Mouse (Mus musculus) heart, adult 2 months (tissue): ENCODE measurements around the gene Polh. TPM values are rescaled to one million over a fixed set of nuclear protein-coding genes. Genes with fewer than 3 reads are reported as not detected.
A peak's percentile ranks its signal among the peaks of the same experiment; 100 is the strongest.

Experiments used
- DNase-seq, 2 experiments: peaks; one replicate each; pipeline ENCODE4 v3.0.0; 2021
- H3K27ac ChIP-seq: fragments of 200-600 bp; 2 replicates; pipeline ENCODE4 v1.8.1; 2022
- H3K27me3 ChIP-seq: fragments of 200-500 bp; 2 replicates; pipeline ENCODE4 v1.6.1; 2012; ENCODE audit warnings: mild to moderate bottlenecking, low read length, inconsistent platforms, mixed read lengths; ENCODE audit not compliant: control insufficient read depth, insufficient read depth
- H3K36me3 ChIP-seq: fragments of 200-500 bp; 2 replicates; pipeline ENCODE4 v1.6.1; 2012; ENCODE audit warnings: low read length, inconsistent platforms; ENCODE audit not compliant: control insufficient read depth, insufficient read depth
- H3K4me1 ChIP-seq: fragments of 200-500 bp; 2 replicates; pipeline ENCODE4 v1.6.1; 2011; ENCODE audit warnings: low read length; ENCODE audit not compliant: control insufficient read depth, insufficient read depth
- H3K4me3 ChIP-seq: fragments of 200-600 bp; 2 replicates; pipeline ENCODE4 v1.8.1; 2022
- H3K79me2 ChIP-seq: fragments of 200-500 bp; replicated peaks from 2 replicates; pipeline ENCODE4 v1.6.1; 2012; ENCODE audit warnings: mild to moderate bottlenecking, inconsistent platforms, low read length, moderate library complexity, mixed read lengths; ENCODE audit not compliant: control insufficient read depth, insufficient read depth
- H3K9ac ChIP-seq: fragments of 200-500 bp; 2 replicates; pipeline ENCODE4 v1.6.1; 2012; ENCODE audit warnings: low read depth, mild to moderate bottlenecking, control low read depth, inconsistent platforms, low read length, mixed read lengths
- CTCF ChIP-seq: fragments of 200-600 bp; IDR thresholded peaks from 2 replicates; pipeline ENCODE4 v1.8.1; 2022; ENCODE audit warnings: antibody characterized with exemption, mild to moderate bottlenecking, moderate library complexity
- EP300 ChIP-seq: fragments of 200-500 bp; IDR thresholded peaks from 2 replicates; pipeline ENCODE4 v1.6.1; 2011; ENCODE audit warnings: low read depth, low read length, control low read depth; ENCODE audit not compliant: insufficient read depth
- POLR2A ChIP-seq: fragments of 200-500 bp; IDR thresholded peaks from 2 replicates; pipeline ENCODE4 v1.6.1; 2011; ENCODE audit warnings: mild to moderate bottlenecking, low read depth, low read length, control low read depth; ENCODE audit not compliant: insufficient read depth
- WGBS: fragments of 180-500 bp; shearing (Covaris S2); methylation state at CpG from one replicate; pipeline ENCODE4 v1.1.7; 2018; 5-methylcytosine and 5-hydroxymethylcytosine counted together
- intact Hi-C: fragments of 180-260 bp; cut with DNase I; formaldehyde crosslinking; loops from one replicate; pipeline ENCODE4 v1.15.1; 2025
- microRNA-seq, 2 experiments: library from miRNA; unstranded; fragments of <30 nt; microRNA quantifications; one replicate each; pipeline ENCODE4 v1.2.0; 2021
- polyA plus RNA-seq: library from polyadenylated mRNA; depleted of rRNA; stranded (reverse); fragments of >200 nt; gene quantifications from 2 replicates; pipeline ENCODE4 v1.2.3, GENCODE M21; 2012; rRNA removed
- total RNA-seq, 2 experiments: library from RNA; stranded (reverse); gene quantifications; 2 replicates each; pipeline ENCODE4 v1.2.3; 2021

The Polh gene
- total and polyA plus RNA-seq, 3 experiments = 3.5 to 8.3 (median 8.2) TPM

DNA sequence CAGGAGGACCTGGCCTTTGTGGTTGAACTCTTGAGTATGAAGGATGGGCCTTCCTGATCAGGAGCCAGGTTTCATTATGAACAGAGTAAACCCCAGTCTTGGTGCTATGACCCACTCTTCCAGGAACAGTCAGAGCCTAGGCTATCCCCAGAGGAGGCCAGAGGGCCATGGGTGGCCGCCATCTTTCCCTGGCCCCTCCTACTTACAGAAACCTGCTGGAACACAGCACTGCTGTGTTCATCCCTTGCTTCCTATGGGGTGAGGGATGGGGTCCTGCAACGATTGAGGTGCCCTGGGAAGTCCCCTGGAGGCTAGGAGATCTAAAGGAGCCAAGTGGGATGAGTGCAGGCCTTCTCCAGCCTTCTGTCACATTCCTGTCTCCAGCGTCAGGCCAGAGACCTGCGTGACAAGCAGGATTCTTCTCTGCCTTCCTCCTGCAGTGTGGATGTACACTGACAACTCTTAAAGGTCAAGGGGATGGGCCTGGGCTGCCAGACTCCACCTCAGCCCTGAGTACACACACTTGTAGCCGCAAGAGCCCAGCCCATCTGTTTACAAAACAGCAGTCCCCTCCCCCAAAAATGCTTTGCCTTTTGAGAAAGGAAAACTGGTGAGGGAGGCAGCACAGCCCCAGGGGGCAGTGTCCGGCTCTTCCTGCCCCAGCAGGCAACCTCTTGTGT, 74.5 kb downstream of the Polh start:
- H3K9ac ChIP-seq = no peak overlapping the region
- no peaks in the 10 kb centered on the region for H3K36me3 ChIP-seq
- no peaks in the 10 kb centered on the region for H3K27me3 ChIP-seq
- no peaks in the 10 kb centered on the region for H3K79me2 ChIP-seq
- TF ChIP-seq EP300 (no peak), CTCF (no peak)
- no peak overlapping the region for H3K4me3 ChIP-seq
- H3K27ac ChIP-seq = no peak overlapping the region
- H3K4me1 ChIP-seq = peaks cover 5% of the 10 kb centered on the region
- DNase-seq = peak in 1 of 2 experiments; percentile 18
- intact Hi-C loops = no loop called here
- 80% methylated on average over 6 of the region's 6 CpGs for WGBS

GRCm38 (mm10) chr17:46126608-46127007, 75.8 kb downstream of the Polh start:
- no peak overlapping the region; the same call in 1 of the 2 replicates for H3K27ac ChIP-seq

GRCm38 (mm10) chr17:46123953-46124700, 78.3 kb downstream of the Polh start:
- H3K4me3 ChIP-seq = peak overlapping the region; percentile 27
- WGBS = 50% methylated on average over 12 of the region's 12 CpGs
- H3K4me1 ChIP-seq = peaks cover 4% of the 10 kb centered on the region
- peak overlapping the region; percentile 89 for H3K27ac ChIP-seq
- intact Hi-C loops = loop anchor here (5.0 kb wide), 1 partner anchor 312 kb away; no protein-coding TSS in a partner anchor
- TF ChIP-seq POLR2A (no peak), CTCF (peak; percentile 29; the same call in 1 of the 2 replicates), EP300 (peak; percentile 98)
- H3K36me3 ChIP-seq = no peaks in the 10 kb centered on the region
- H3K9ac ChIP-seq = peak overlapping the region; percentile 16; the same call in 1 of the 2 replicates
- peak; percentile 57 to 79 for DNase-seq
- H3K79me2 ChIP-seq = no peaks in the 10 kb centered on the region
- H3K27me3 ChIP-seq = no peaks in the 10 kb centered on the region

More at GRCm38 (mm10) chr17:46126608-46127007, 75.8 kb downstream of the Polh start:
- Histone ChIP-seq H3K9ac (no peak overlapping the region), H3K27me3 (no peaks in the 10 kb centered on the region), H3K79me2 (no peaks in the 10 kb centered on the region), H3K36me3 (no peaks in the 10 kb centered on the region), H3K4me3 (no peak overlapping the region), H3K4me1 (peaks cover 5% of the 10 kb centered on the region)
- WGBS = 74% methylated on average over 6 of the region's 6 CpGs
- TF ChIP-seq CTCF (no peak), EP300 (no peak), POLR2A (no peak)
- intact Hi-C loops = no loop called here
- no peak for DNase-seq

GRCm38 (mm10) chr17:46123285-46123684, 79.2 kb downstream of the Polh start:
- TF ChIP-seq POLR2A (no peak), CTCF (no peak), EP300 (no peak)
- Histone ChIP-seq H3K9ac (no peak overlapping the region), H3K4me1 (peaks cover 4% of the 10 kb centered on the region), H3K79me2 (no peaks in the 10 kb centered on the region), H3K27me3 (no peaks in the 10 kb centered on the region), H3K27ac (peak overlapping the region; percentile 89), H3K36me3 (no peaks in the 10 kb centered on the region; the same call in 1 of the 2 replicates), H3K4me3 (no peak overlapping the region)
- WGBS = 86% methylated on average over 4 of the region's 4 CpGs
- peak in 1 of 2 experiments; percentile 24 for DNase-seq
- intact Hi-C loops = loop anchor here (5.0 kb wide), 1 partner anchor 311 kb away; no protein-coding TSS in a partner anchor

GRCm38 (mm10) chr17:46122791-46123190, 79.7 kb downstream of the Polh start:
- intact Hi-C loops = loop anchor here (5.0 kb wide), 1 partner anchor 310 kb away; no protein-coding TSS in a partner anchor
- DNase-seq = peak in 1 of 2 experiments; percentile 21
- peak overlapping the region; percentile 89 for H3K27ac ChIP-seq

More at GRCm38 (mm10) chr17:46122791-46123190, 79.7 kb downstream of the Polh start:
- WGBS = 88% methylated on average over 4 of the region's 4 CpGs
- Histone ChIP-seq H3K36me3 (no peaks in the 10 kb centered on the region; the same call in 1 of the 2 replicates), H3K9ac (no peak overlapping the region), H3K27me3 (no peaks in the 10 kb centered on the region), H3K79me2 (no peaks in the 10 kb centered on the region), H3K4me1 (peaks cover 5% of the 10 kb centered on the region), H3K4me3 (no peak overlapping the region)
- TF ChIP-seq EP300 (no peak), CTCF (no peak), POLR2A (no peak)

Small RNA genes lying within 50 kb of the gene (microRNA-seq; reads per million reads assigned to microRNA genes)
- 0.39 to 1.7 reads per million in 2 experiments for gene Mir693

Other genes with a start within 250 kb of the Polh start
- gene Vegfa, start 170.3 kb downstream of the Polh start, total RNA-seq = 100 to 1,000 TPM; 207 to 328 TPM
- 384 and 618 TPM in 2 replicates for gene Vegfa, start 170.3 kb downstream of the Polh start, polyA plus RNA-seq
- gene Mrps18a, start 91.7 kb downstream of the Polh start, total RNA-seq = 100 to 1,000 TPM; 128 to 140 TPM
- 99.4 and 99.6 TPM in 2 replicates for gene Mrps18a, start 91.7 kb downstream of the Polh start, polyA plus RNA-seq
- gene Rsph9, start 58.4 kb downstream of the Polh start, total RNA-seq = 1 to 10 TPM; 1.0 to 1.4 TPM
- 1.7 and 2.4 TPM in 2 replicates for gene Rsph9, start 58.4 kb downstream of the Polh start, polyA plus RNA-seq
- 10 to 100 TPM; 17.1 to 24.1 TPM for gene Mad2l1bp, start 49.1 kb downstream of the Polh start, total RNA-seq
- 21.0 and 27.1 TPM in 2 replicates for gene Mad2l1bp, start 49.1 kb downstream of the Polh start, polyA plus RNA-seq
- 10 to 100 TPM; 55.2 to 57.3 TPM for gene Gtpbp2, start 41.6 kb downstream of the Polh start, total RNA-seq
- 94.4 and 132 TPM in 2 replicates for gene Gtpbp2, start 41.6 kb downstream of the Polh start, polyA plus RNA-seq
- 10 to 100 TPM; 21.5 to 22.0 TPM for gene Xpo5, start 137 bp upstream of the Polh start, total RNA-seq
- 14.2 and 21.5 TPM in 2 replicates for gene Xpo5, start 137 bp upstream of the Polh start, polyA plus RNA-seq
- 10 to 100 TPM; 20.2 to 24.7 TPM for gene Polr1c, start 45.4 kb upstream of the Polh start, total RNA-seq
- gene Polr1c, start 45.4 kb upstream of the Polh start, polyA plus RNA-seq = 19.1 and 25.8 TPM in 2 replicates
- gene Yipf3, start 45.4 kb upstream of the Polh start, total RNA-seq = 10 to 100 TPM; 72.4 to 82.8 TPM
- 136 and 142 TPM in 2 replicates for gene Yipf3, start 45.4 kb upstream of the Polh start, polyA plus RNA-seq
- gene Lrrc73, start 50.9 kb upstream of the Polh start, total RNA-seq = under 1 TPM; 0.21 to 0.34 TPM
- 0.59 and 0.70 TPM in 2 replicates for gene Lrrc73, start 50.9 kb upstream of the Polh start, polyA plus RNA-seq
- gene Tjap1, start 80.4 kb upstream of the Polh start, total RNA-seq = 10 to 100 TPM; 28.3 to 34.7 TPM
- gene Tjap1, start 80.4 kb upstream of the Polh start, polyA plus RNA-seq = 35.8 and 39.1 TPM in 2 replicates
- under 1 TPM; 0.23 to 0.39 TPM for gene Dlk2, start 94.8 kb upstream of the Polh start, total RNA-seq
- 0.35 and 0.74 TPM in 2 replicates for gene Dlk2, start 94.8 kb upstream of the Polh start, polyA plus RNA-seq
- 1 to 10 TPM; 3.9 to 4.0 TPM for gene Abcc10, start 125.7 kb upstream of the Polh start, total RNA-seq
- 9.1 and 13.4 TPM in 2 replicates for gene Abcc10, start 125.7 kb upstream of the Polh start, polyA plus RNA-seq
- 10 to 100 TPM; 14.9 to 15.6 TPM for gene Zfp318, start 181.1 kb upstream of the Polh start, total RNA-seq
- gene Zfp318, start 181.1 kb upstream of the Polh start, polyA plus RNA-seq = 7.1 and 11.8 TPM in 2 replicates
- gene Crip3, start 226.3 kb upstream of the Polh start, total RNA-seq = under 1 TPM; 0.76 to 0.82 TPM
- 3.5 and 3.8 TPM in 2 replicates for gene Crip3, start 226.3 kb upstream of the Polh start, polyA plus RNA-seq
- gene Slc22a7, start 235.8 kb upstream of the Polh start, total RNA-seq = not detected
- gene Slc22a7, start 235.8 kb upstream of the Polh start, polyA plus RNA-seq = 0.38 TPM in 1 of 2 replicates, not detected in the other